Mouse (Mus musculus): ENCODE results near the gene Rap1gap2.
A peak's percentile ranks its signal among the peaks of the same experiment; 100 is the strongest.

Rap1gap2 gene

DNA sequence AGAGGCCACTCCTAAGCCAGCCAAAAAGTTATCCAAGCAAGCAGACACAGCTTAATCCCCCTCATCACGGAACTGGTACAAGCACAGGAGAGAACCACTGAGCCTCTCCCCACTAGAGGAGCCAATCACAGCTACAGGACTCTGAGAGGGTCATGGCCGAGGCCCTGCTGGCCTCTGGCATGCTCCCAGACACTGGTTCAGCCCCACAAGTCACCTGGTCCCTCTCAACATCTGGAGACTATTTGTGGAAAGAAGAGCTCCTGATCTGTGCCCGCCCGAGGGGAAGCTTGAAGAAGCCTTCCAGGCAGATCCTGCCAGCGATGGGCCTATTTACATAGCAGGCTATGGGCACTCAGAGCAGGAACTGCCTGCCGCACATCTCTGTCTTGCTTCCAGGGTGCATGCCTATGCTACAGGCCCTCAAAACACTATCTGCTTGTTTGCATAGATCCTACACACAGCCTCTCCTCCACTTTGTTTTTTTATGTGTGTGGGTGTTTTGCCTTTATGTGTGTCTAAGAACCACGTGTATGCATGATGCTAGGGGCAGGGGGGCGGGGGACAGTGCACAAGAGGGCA lies 111.1 kb downstream of the Rap1gap2 start:
- no peak for DNase-seq

GRCm38 (mm10) chr11:74499058-74499457 lies 111.7 kb downstream of the Rap1gap2 start:
- no peak for DNase-seq

- no peak for DNase-seq
These were observed 114.1 kb downstream of the Rap1gap2 start for GRCm38 (mm10) chr11:74496581-74496980.

DNA sequence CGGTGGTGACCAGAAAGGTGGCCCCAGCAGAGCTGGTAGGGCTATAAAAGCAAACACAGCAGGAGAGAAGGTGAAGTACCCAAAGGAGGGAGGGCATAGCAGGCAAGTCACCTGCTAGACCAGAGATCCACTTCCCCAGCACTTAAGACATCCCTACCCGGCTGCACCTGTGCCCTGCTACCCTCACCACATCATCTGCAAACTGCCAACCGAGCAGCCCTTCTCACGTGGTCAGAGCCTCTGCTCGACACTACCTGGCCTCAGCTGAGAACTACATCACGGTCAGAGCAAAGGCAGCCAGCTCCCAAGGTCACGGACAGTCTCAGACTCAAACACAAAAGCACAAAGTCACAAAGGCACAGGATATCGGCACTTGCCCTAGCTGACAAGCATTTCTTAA lies 116.8 kb downstream of the Rap1gap2 start:
- no peak for DNase-seq

DNA sequence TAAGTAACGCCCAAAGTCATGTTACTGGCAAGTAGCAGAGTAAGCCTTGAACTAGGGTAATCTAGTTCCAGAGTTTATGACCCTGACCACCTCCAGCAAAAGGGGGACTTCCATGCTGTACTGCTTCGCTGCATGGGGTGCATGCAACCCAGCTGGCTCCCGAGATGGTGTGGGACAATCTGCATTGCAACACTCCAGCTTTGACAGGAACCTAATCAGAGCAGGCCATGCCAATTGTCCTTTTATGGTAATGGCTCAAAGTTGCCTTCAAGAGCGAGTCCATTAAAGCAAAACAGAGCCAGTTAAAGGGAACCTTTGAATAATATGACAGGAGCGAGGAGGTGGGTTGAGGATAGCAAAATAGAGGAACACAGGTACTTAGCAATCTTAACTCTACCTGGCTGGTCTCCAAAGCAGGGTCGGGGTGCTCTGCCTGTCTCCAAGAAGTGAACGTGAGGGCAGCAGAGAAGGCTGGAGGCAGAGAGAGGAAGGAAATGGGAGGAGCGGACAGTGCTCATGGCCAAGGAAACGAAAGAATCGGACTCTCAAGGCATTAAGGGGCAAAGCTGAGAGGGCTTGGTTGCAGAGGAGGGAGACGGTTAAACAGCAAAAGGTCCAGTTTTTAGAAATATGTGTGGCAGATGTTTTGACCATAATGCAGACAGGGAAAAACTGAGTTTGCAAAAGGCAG lies 117.4 kb downstream of the Rap1gap2 start:
- no peak for DNase-seq

GRCm38 (mm10) chr11:74491130-74491529 lies 119.6 kb downstream of the Rap1gap2 start:
- no peak for DNase-seq

GRCm38 (mm10) chr11:74489239-74489638 lies 121.5 kb downstream of the Rap1gap2 start:
- DNase-seq, result peak in 1 of 2 experiments; percentile 31

- DNase-seq, result no peak
These were observed 122.8 kb downstream of the Rap1gap2 start for GRCm38 (mm10) chr11:74487952-74488351.

DNA sequence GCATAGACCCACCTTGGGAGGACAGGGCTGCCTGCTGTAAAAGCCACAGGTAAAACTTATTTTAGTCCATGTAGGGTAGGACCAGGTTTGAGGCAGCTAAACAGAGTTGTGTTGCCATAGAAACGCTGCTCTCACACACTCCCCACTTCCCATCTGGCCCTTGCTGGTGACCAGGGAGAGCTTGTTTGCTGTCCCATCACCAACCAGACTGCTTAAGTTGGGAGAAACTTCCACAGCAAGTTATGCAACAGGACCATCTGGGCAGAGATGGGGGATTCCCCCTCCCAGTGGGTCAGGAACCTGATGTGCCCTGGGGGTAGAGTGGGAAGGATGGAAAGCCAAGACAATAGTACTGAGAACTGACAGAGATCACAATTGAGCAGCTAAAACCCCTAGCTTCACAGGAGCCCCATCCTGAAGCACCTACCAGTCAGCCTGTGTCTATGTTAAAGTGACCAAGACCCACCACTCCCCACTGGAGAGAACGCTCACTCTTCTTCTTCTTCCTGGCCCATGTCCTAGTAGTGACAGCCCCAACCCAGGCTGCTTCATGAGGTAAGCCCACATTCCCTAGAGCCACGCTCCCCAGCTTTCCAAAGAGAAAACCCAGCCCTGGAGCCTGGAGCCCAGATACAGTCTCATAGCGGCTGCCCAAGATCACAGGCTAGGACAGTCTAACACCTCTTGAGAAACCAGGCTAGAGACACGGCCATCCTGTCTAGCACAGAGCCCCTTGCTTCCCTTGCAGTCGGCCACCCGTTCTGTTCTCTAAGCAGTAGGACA lies 125.1 kb downstream of the Rap1gap2 start:
- DNase-seq, result no peak

GRCm38 (mm10) chr11:74483871-74484270 lies 126.8 kb downstream of the Rap1gap2 start:
- no peak for DNase-seq

DNA sequence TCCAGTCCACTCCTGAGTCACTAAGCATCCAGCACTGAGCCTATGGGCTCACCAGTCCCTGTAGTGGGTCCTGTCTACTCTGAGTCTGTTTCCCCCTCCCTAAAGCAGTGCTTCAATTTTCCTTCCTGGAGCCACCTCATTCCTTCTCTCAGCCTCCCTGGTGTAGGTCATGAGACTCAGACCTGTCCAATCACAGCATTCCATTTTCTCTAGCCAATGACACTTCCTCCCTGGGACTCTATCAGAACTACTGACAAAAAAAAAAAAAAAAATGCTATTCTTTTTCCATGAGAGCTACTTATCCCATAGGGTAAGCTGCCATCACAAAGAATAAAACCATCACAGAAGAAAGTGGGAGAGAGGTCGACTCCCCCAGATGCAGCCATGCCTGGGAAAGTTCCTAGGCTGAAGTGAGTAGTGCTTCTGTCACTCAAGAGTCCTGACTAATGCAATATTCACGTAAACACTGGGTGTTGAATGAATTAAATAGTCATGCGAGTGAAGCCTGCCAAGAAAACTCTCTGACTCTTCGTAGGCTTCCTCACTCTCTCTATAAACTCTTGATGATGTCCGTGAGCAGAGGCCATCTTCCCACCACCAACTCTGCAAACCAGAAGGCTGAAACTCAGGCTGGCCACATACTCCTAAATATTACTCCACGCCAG lies 127.4 kb downstream of the Rap1gap2 start:
- DNase-seq, result no peak

DNA sequence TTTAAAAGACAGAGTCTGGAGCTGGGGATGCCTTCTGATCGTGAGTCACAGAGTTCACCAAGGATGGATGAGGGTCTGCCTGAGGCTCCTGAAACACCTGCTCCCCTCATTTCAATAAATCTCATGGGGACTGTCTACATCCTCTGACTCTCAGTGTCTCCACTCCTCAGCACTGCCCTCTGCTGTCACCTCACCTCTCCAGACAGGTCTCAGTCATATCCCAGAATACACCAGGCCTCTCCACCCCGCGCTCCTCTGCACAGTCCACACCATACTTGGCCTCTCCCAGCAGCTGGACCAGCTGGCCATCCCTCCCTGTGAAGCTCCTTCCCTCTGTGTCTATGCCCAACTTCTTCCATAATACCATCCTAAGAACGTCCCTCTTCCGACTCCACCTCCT lies 128.9 kb downstream of the Rap1gap2 start:
- DNase-seq, result peak in 1 of 2 experiments; percentile 42

DNA sequence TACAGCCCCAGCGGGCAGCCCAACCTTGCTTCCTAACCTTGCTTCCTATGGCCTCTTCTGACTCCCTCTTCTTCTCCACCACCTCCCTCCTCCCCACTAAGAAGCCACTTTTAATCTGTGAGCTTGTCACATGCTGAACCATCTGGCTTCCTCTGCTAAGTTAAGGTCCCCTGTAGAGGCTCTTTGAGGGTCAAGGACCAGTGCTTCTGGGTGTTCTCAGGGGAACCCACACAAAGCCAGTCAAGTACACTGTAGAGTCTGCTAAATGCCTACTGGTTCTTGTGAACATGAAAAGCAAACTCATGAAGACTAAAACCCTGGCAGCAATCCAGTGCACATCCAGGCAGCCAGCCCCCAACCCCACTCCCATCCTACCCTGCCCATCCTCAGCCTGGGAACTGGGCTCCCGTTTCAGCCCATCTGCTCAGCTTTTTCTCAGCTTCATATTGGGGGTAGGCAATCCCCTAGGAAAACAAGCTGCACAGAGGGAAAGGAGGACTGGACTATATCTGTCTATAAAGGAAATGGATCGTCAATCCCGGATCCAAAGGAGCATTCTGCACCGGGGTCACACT lies 130.9 kb downstream of the Rap1gap2 start:
- no peak for DNase-seq

DNA sequence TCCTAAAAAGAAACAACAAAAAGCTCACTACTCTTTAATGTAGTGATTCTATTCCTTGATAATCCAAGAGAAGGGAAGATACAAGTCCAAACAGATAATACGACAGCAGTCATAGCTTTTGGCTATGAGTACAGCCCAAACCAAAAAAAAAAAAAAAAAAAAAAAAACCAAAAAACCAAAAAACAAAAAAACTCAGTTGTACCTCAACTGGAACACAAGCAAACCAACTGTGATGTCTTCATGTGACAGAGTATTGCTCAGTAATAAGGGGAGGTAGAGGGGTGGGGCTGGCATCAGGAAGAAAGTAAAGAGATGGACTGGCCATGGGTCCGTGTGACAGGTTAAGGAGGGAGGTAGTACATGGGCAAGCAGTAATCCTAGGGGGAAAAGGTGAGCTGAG lies 131.8 kb downstream of the Rap1gap2 start:
- no peak for DNase-seq

GRCm38 (mm10) chr11:74472671-74473070 lies 138.0 kb downstream of the Rap1gap2 start:
- DNase-seq, result no peak

DNA sequence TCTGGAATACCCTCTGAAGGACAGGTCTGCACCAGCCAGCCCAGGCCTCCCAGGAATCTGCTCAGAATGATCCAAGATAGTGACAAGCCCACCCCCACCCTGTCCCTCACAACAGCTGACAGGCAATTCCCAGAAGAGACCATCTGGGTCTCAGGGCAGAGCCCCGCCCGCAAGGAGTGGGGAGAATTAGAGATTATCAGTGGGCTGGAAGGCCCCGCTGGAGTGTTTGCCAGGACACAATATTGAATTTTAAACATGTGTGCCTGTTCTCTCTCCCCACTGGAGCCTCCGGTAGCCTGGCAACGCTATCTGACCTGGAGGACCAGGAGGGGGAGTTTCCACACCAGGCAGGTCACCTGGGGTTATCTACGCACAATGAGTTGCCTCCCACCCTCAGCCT lies 142.5 kb downstream of the Rap1gap2 start:
- DNase-seq, result no peak

GRCm38 (mm10) chr11:74465712-74466111 lies 145.0 kb downstream of the Rap1gap2 start:
- DNase-seq, result peak in 1 of 2 experiments; percentile 37

GRCm38 (mm10) chr11:74464181-74464977 lies 146.3 kb downstream of the Rap1gap2 start:
- DNase-seq, result no peak

DNA sequence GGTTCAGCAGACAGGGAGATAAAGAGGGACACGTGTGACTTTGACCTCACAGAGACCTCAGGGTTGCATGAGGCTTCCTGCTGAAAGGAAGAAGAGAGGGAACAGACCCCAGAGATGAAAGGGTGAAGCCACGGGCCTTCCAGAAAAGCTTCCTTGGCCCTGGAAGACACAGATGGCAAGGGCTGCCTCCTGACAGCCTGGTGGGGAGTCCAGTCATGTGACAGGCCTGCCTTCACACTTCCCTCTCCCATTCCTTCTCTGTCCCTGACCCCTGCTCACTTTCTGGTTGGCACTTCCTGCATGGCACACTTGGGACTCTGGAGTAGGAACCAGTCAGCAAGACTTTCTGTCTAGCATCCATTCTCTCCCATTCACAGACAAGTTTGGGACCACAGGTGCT lies 148.1 kb downstream of the Rap1gap2 start:
- DNase-seq, result peak; percentile 34 to 56

- DNase-seq, result no peak
These were observed 151.1 kb downstream of the Rap1gap2 start for GRCm38 (mm10) chr11:74459651-74460050.

DNA sequence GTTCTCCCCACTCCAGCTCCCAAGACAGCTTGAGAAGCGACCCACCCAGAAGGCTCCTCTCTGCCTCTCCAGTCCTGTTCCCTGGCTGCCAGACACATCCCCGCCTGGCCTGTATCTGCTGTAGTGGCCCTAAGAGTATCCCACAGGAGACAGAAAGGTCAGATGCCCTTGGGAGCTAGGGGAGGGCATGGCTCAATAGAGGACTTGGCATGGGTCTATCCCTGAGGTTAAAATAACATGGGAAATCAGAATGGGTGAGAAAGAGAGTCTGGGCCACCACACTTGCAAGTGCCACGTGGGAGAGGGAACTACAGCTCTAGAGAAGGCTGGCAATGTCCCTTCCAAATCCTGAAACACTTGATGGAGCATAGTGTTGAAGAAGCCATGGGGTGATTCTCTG lies 152.3 kb downstream of the Rap1gap2 start:
- DNase-seq, result no peak

DNA sequence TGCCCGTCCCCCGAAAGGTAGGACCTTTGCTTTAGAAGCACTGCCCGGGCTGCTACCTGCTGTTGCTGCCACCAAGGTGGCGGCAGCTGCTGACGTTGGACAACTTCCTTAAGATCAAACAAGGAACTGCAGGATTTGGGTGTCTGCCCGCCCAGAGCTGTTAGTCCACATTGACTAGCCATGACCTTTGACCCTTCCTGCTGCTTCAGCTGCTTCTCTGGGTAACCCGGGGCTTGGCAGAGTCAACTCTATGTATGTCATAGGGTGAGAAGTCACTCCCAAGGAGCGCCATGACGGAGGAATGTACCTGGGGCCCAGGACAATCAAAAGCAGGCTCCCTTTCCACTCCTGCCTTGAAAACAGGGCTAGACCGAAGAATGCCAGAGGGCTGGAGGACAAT lies 153.5 kb downstream of the Rap1gap2 start:
- no peak for DNase-seq

All from cerebellum, postnatal 25 days (tissue).